Mouse (Mus musculus): Measurements from ENCODE around the gene Etv6. TPM values are rescaled to one million over a fixed set of nuclear protein-coding genes. Genes with fewer than 3 reads are reported as not detected.

Etv6 gene
- total and polyA plus RNA-seq, 2 experiments from 2014 or later: 3.0 to 7.1 TPM

GRCm38 (mm10) chr6:134105514-134106201 is 70.2 kb downstream of the Etv6 start:
- Histone ChIP-seq H3K4me1 (ENCODE audit: insufficient read depth) (peaks cover 3% of the 10 kb centered on the region; the same call in 1 of the 2 replicates), H3K27ac (ENCODE audit: low read depth, low read length) (no peak overlapping the region), H3K4me2 (ENCODE audit: low read depth) (no peak overlapping the region), H3K9me3 (ENCODE audit: low read length) (no peaks in the 10 kb centered on the region), H3K4me3 (ENCODE audit: low read depth, low read length) (no peak overlapping the region), H3K9ac (no peak overlapping the region), H3K36me3 (ENCODE audit: insufficient read depth) (no peaks in the 10 kb centered on the region), H3K27me3 (ENCODE audit: insufficient read depth, low read length) (no peaks in the 10 kb centered on the region)
- 35% methylated on average over 15 of the region's 15 CpGs for WGBS
- TF ChIP-seq CTCF (IDR thresholded peaks at IDR 0.05; ENCODE audit: low read depth): no peak
- peak; percentile 73 for DNase-seq
- peak; percentile 15; the same call in 1 of the 2 replicates for ATAC-seq

- peak; percentile 71 for ATAC-seq
- H3K4me2 ChIP-seq (ENCODE audit: low read depth): no peak overlapping the region
- 68% methylated on average over 7 of the region's 7 CpGs for WGBS
- no peak overlapping the region for H3K27ac ChIP-seq (ENCODE audit: low read depth, low read length)
- no peak overlapping the region for H3K9ac ChIP-seq
- no peak for TF ChIP-seq CTCF (IDR thresholded peaks at IDR 0.05; ENCODE audit: low read depth)
- H3K4me1 ChIP-seq (ENCODE audit: insufficient read depth): peaks cover 3% of the 10 kb centered on the region; the same call in 1 of the 2 replicates
- H3K4me3 ChIP-seq (ENCODE audit: low read depth, low read length): no peak overlapping the region
- H3K27me3 ChIP-seq (ENCODE audit: insufficient read depth, low read length): no peaks in the 10 kb centered on the region
- H3K36me3 ChIP-seq (ENCODE audit: insufficient read depth): no peaks in the 10 kb centered on the region
- no peak for DNase-seq
- no peaks in the 10 kb centered on the region for H3K9me3 ChIP-seq (ENCODE audit: low read length)
Measured at GRCm38 (mm10) chr6:134107696-134108095, 72.2 kb downstream of the Etv6 start.

DNA sequence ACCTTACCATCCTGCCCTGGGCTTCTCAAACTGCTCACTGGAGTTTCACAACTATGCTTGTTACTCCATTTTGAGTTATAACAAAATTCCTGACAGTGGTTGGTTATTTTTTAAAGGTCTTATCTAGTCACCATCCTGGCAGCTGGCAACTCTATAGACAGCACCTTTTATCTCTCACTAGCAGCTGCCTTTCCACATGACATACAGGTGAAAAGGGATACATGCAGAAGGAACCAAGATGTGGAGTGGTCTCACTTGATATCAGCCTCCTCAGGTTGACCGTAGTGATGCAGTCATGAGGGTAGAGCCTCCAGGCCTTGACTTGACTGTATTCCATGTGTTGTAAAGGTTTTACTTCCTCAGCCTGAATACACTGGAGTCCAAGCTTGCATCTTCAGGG is 74.2 kb downstream of the Etv6 start:
- Histone ChIP-seq H3K36me3 (ENCODE audit: insufficient read depth) (no peaks in the 10 kb centered on the region), H3K9ac (no peak overlapping the region), H3K27me3 (ENCODE audit: insufficient read depth, low read length) (no peaks in the 10 kb centered on the region), H3K9me3 (ENCODE audit: low read length) (no peaks in the 10 kb centered on the region), H3K4me3 (ENCODE audit: low read depth, low read length) (no peak overlapping the region), H3K4me2 (ENCODE audit: low read depth) (no peak overlapping the region), H3K4me1 (ENCODE audit: insufficient read depth) (peaks cover 3% of the 10 kb centered on the region; the same call in 1 of the 2 replicates), H3K27ac (ENCODE audit: low read depth, low read length) (no peak overlapping the region)
- ATAC-seq: no peak
- WGBS: 100% methylated on average over 1 of the region's 1 CpGs
- no peak for TF ChIP-seq CTCF (IDR thresholded peaks at IDR 0.05; ENCODE audit: low read depth)
- DNase-seq: no peak

DNA sequence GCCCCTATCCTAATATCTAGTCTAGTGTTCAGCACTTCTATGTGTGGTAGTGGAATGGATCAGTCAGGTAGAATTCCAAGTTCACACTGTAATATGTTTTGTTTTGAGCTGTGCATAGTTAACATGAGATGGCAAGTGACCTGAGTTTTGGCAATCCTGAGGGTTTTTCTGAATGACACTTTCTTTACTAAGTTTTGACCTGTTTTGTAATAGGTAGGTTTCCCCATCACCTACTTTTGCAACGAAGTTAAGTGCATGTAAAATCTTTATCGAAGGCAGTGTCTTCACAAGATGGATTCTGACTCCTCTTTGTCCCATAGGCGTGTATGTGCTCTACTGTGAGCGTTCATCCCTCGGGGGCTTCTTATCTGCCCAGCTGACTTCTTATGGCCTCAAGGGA is 74.7 kb downstream of the Etv6 start:
- no peak overlapping the region for H3K4me2 ChIP-seq (ENCODE audit: low read depth)
- no peak for ATAC-seq
- no peak overlapping the region for H3K27ac ChIP-seq (ENCODE audit: low read depth, low read length)
- no peaks in the 10 kb centered on the region for H3K27me3 ChIP-seq (ENCODE audit: insufficient read depth, low read length)
- no peak overlapping the region for H3K9ac ChIP-seq
- 96% methylated on average over 5 of the region's 5 CpGs for WGBS
- no peak for TF ChIP-seq CTCF (IDR thresholded peaks at IDR 0.05; ENCODE audit: low read depth)
- H3K4me1 ChIP-seq (ENCODE audit: insufficient read depth): peaks cover 3% of the 10 kb centered on the region; the same call in 1 of the 2 replicates
- H3K4me3 ChIP-seq (ENCODE audit: low read depth, low read length): no peak overlapping the region
- no peak for DNase-seq
- H3K9me3 ChIP-seq (ENCODE audit: low read length): no peaks in the 10 kb centered on the region
- H3K36me3 ChIP-seq (ENCODE audit: insufficient read depth): no peaks in the 10 kb centered on the region; the same call in 1 of the 2 replicates

DNA sequence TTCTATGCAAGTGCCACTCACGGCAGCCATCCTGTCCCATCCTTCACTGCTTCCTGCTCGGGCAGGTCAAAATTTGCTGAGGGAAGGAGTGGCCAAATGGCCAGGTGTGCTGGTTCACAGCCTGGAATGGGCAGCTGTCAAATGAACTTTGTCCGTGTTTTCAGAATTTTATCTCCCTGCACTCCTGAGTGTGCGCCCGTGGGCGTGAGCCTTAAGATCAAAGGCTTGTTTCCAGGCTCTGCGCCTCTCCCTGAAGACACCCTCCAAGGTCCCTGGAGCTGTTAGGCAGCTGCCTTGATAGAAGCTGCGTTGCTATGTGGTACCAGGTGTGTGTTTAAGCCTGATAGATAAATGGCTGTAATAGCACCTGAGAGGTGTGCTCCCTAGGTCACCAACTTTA is 76.1 kb downstream of the Etv6 start:
- Histone ChIP-seq H3K27ac (ENCODE audit: low read depth, low read length) (no peak overlapping the region), H3K27me3 (ENCODE audit: insufficient read depth, low read length) (no peaks in the 10 kb centered on the region), H3K4me3 (ENCODE audit: low read depth, low read length) (no peak overlapping the region), H3K36me3 (ENCODE audit: insufficient read depth) (no peaks in the 10 kb centered on the region; the same call in 1 of the 2 replicates), H3K4me2 (ENCODE audit: low read depth) (no peak overlapping the region), H3K9ac (no peak overlapping the region), H3K9me3 (ENCODE audit: low read length) (no peaks in the 10 kb centered on the region), H3K4me1 (ENCODE audit: insufficient read depth) (no peaks in the 10 kb centered on the region)
- no peak for ATAC-seq
- TF ChIP-seq CTCF (IDR thresholded peaks at IDR 0.05; ENCODE audit: low read depth): no peak
- no peak for DNase-seq
- 94% methylated on average over 8 of the region's 8 CpGs for WGBS

DNA sequence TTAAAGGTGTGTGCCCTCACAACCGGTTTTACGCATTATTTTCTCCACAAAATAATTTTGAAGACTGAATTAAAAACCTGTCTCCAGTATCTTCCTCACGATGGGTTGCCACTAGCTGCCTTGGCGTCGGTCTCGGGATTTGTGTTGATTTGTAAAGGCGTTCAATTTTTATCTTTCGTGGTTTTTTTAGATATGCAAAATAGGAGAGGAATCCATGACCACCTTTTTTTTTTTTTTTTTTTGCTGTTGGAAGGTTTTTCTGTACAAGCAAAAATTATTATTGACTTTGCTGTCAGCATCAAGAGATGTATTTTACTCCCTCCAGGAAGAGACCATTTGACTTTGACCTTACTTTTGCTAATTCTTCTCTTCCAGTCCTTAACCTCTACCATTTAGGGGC is 77.3 kb downstream of the Etv6 start:
- Histone ChIP-seq H3K27me3 (ENCODE audit: insufficient read depth, low read length) (no peaks in the 10 kb centered on the region), H3K4me3 (ENCODE audit: low read depth, low read length) (no peak overlapping the region), H3K4me1 (ENCODE audit: insufficient read depth) (no peaks in the 10 kb centered on the region), H3K27ac (ENCODE audit: low read depth, low read length) (no peak overlapping the region), H3K9ac (no peak overlapping the region), H3K36me3 (ENCODE audit: insufficient read depth) (no peaks in the 10 kb centered on the region; the same call in 1 of the 2 replicates), H3K4me2 (ENCODE audit: low read depth) (no peak overlapping the region), H3K9me3 (ENCODE audit: low read length) (no peaks in the 10 kb centered on the region)
- no peak for TF ChIP-seq CTCF (IDR thresholded peaks at IDR 0.05; ENCODE audit: low read depth)
- 93% methylated on average over 8 of the region's 8 CpGs for WGBS
- DNase-seq (no peak), ATAC-seq (no peak)

GRCm38 (mm10) chr6:134113168-134113567 is 77.7 kb downstream of the Etv6 start:
- Histone ChIP-seq H3K27me3 (ENCODE audit: insufficient read depth, low read length) (no peaks in the 10 kb centered on the region), H3K4me2 (ENCODE audit: low read depth) (no peak overlapping the region), H3K36me3 (ENCODE audit: insufficient read depth) (no peaks in the 10 kb centered on the region; the same call in 1 of the 2 replicates), H3K4me1 (ENCODE audit: insufficient read depth) (no peaks in the 10 kb centered on the region), H3K9me3 (ENCODE audit: low read length) (no peaks in the 10 kb centered on the region), H3K4me3 (ENCODE audit: low read depth, low read length) (no peak overlapping the region), H3K9ac (no peak overlapping the region), H3K27ac (ENCODE audit: low read depth, low read length) (no peak overlapping the region)
- WGBS: 81% methylated on average over 2 of the region's 2 CpGs
- ATAC-seq (no peak), DNase-seq (no peak)
- TF ChIP-seq CTCF (IDR thresholded peaks at IDR 0.05; ENCODE audit: low read depth): no peak

Measured in forebrain, postnatal 0 days (tissue).